Mouse (Mus musculus) c-Kit-positive CD71-positive TER-119-negative erythroid progenitor cells, embryonic 14.5 days (primary cell): ENCODE data around the gene Serpina3k.
"Not testable (repeated sequence)": the region's sequence is repeated elsewhere in the genome, so short reads cannot be mapped to it uniquely, and the experiment has no call there.

ENCODE experiments used
- DNase-seq: peaks from one replicate; pipeline ENCODE4 v3.0.0-alpha.2; 2013; ENCODE audit warnings: low read depth

Serpina3k gene

GRCm38 (mm10) chr12:104338226-104338625, at the start of gene Serpina3k, which contains the start of gene Serpina3m:
Gene Serpina3k (plus strand): TSS chr12:104338486.
Gene Serpina3m (plus strand): TSS chr12:104338486.
- DNase-seq = not testable (repeated sequence)

- no peak for DNase-seq
These were observed 48.4 kb upstream of the Serpina3k start for GRCm38 (mm10) chr12:104289872-104290271.

- no peak for DNase-seq
These were observed 44.3 kb upstream of the Serpina3k start for GRCm38 (mm10) chr12:104293963-104294362.

GRCm38 (mm10) chr12:104298049-104298448, 40.2 kb upstream of the Serpina3k start:
- no peak for DNase-seq

GRCm38 (mm10) chr12:104305991-104306390, 32.3 kb upstream of the Serpina3k start:
- DNase-seq = no peak

GRCm38 (mm10) chr12:104314253-104314652, 24.0 kb upstream of the Serpina3k start, which contains the start of gene Serpina3j:
Gene Serpina3j (plus strand): TSS chr12:104314553.
- no peak for DNase-seq

GRCm38 (mm10) chr12:104322454-104322853, 15.8 kb upstream of the Serpina3k start:
- no peak for DNase-seq

GRCm38 (mm10) chr12:104331701-104332100, 6.6 kb upstream of the Serpina3k start:
- DNase-seq = no peak

- DNase-seq = not testable (repeated sequence)
These were observed 1.4 kb upstream of the Serpina3k start for GRCm38 (mm10) chr12:104336873-104337272.

- no peak for DNase-seq
These were observed 419 bp downstream of the Serpina3k start for GRCm38 (mm10) chr12:104338705-104339104.

GRCm38 (mm10) chr12:104342489-104342888, 4.2 kb downstream of the Serpina3k start:
- not testable (repeated sequence) for DNase-seq

GRCm38 (mm10) chr12:104345181-104345580, 6.9 kb downstream of the Serpina3k start:
- no peak for DNase-seq

GRCm38 (mm10) chr12:104345707-104346106, 7.4 kb downstream of the Serpina3k start:
- no peak for DNase-seq

- DNase-seq = no peak
These were observed 8.8 kb downstream of the Serpina3k start for GRCm38 (mm10) chr12:104347091-104347490.

- DNase-seq = not testable (repeated sequence)
These were observed 13.5 kb downstream of the Serpina3k start for GRCm38 (mm10) chr12:104351812-104352211.

- no peak for DNase-seq
These were observed 17.7 kb downstream of the Serpina3k start for GRCm38 (mm10) chr12:104356006-104356405.

GRCm38 (mm10) chr12:104369986-104370385, 31.7 kb downstream of the Serpina3k start:
- no peak for DNase-seq

GRCm38 (mm10) chr12:104377179-104377578, 38.9 kb downstream of the Serpina3k start:
- DNase-seq = not testable (repeated sequence)

GRCm38 (mm10) chr12:104378351-104378750, 40.1 kb downstream of the Serpina3k start:
- DNase-seq = not testable (repeated sequence)

- not testable (repeated sequence) for DNase-seq
These were observed 40.5 kb downstream of the Serpina3k start for GRCm38 (mm10) chr12:104378815-104379214.

GRCm38 (mm10) chr12:104379856-104380255, 41.6 kb downstream of the Serpina3k start:
- no peak for DNase-seq

GRCm38 (mm10) chr12:104381071-104381604, 42.9 kb downstream of the Serpina3k start:
- not testable (repeated sequence) for DNase-seq

GRCm38 (mm10) chr12:104385987-104386386, 47.7 kb downstream of the Serpina3k start:
- not testable (repeated sequence) for DNase-seq

- not testable (repeated sequence) for DNase-seq
These were observed 48.6 kb downstream of the Serpina3k start for GRCm38 (mm10) chr12:104386878-104387277.
